Mouse (Mus musculus) inflammation-experienced regulatory T-cells, adult 16 weeks (primary cell): ENCODE data around the gene Map10. TPM values are rescaled to one million over a fixed set of nuclear protein-coding genes. Genes with fewer than 3 reads are reported as not detected.

Experiments
- polyA plus RNA-seq: library from polyadenylated mRNA; unstranded; fragments of 100-300 nt; shearing (Covaris generic); gene quantifications from one replicate; pipeline ENCODE4 v1.2.1, GENCODE M21; 2017

Gene Map10
- 0.11 TPM for polyA plus RNA-seq

GRCm38 (mm10) chr8:125669700-125670195 is at the start of gene Map10:
Map10 (plus strand) TSS chr8:125669818.

Other genes starting within 250 kb of the Map10 start
- gene Sipa1l2, start 100.0 kb upstream of the Map10 start, polyA plus RNA-seq: 1.4 TPM
- 30.6 TPM for gene Ntpcr, start 60.1 kb downstream of the Map10 start, polyA plus RNA-seq
- 0.24 TPM for gene Pcnx2, start 228.5 kb downstream of the Map10 start, polyA plus RNA-seq
- gene Map3k21, start 240.6 kb downstream of the Map10 start, polyA plus RNA-seq: not detected